Mouse (Mus musculus): ENCODE results near the gene Aif1l.

The Aif1l gene

GRCm38 (mm10) chr2:31952236-31952635, 2.3 kb downstream of the Aif1l start:
- no peak for ATAC-seq (ENCODE audit: low TSS enrichment)

GRCm38 (mm10) chr2:31952725-31953124, 2.8 kb downstream of the Aif1l start:
- no peak for ATAC-seq (ENCODE audit: low TSS enrichment)

- ATAC-seq (ENCODE audit: low TSS enrichment) = no peak
Measured at GRCm38 (mm10) chr2:31953687-31954086, 3.7 kb downstream of the Aif1l start.

- ATAC-seq (ENCODE audit: low TSS enrichment) = no peak
Measured at GRCm38 (mm10) chr2:31954779-31955181, 4.8 kb downstream of the Aif1l start.

GRCm38 (mm10) chr2:31955686-31956085, 5.7 kb downstream of the Aif1l start:
- no peak for ATAC-seq (ENCODE audit: low TSS enrichment)

GRCm38 (mm10) chr2:31957211-31957610, 7.3 kb downstream of the Aif1l start:
- no peak for ATAC-seq (ENCODE audit: low TSS enrichment)

DNA sequence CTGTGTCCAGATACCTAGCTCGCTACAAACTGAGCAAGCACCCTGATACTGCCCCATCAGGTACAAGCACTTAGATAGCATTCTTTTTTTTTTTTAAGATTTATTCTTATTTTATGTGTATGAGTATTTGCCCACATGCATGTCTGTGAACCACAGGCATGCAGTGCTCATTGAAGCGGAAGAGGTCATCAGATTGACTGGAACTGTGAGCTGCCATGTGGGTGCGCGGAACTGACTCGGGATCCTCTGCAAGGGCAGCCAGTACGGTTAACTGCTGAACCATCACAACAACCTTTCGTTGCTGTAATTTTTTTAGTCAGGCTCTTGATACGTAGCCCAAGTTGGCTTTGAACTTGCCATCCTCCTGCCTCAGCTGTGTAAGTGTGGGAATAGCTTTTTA, 11.0 kb downstream of the Aif1l start:
- no peak for ATAC-seq (ENCODE audit: low TSS enrichment)

DNA sequence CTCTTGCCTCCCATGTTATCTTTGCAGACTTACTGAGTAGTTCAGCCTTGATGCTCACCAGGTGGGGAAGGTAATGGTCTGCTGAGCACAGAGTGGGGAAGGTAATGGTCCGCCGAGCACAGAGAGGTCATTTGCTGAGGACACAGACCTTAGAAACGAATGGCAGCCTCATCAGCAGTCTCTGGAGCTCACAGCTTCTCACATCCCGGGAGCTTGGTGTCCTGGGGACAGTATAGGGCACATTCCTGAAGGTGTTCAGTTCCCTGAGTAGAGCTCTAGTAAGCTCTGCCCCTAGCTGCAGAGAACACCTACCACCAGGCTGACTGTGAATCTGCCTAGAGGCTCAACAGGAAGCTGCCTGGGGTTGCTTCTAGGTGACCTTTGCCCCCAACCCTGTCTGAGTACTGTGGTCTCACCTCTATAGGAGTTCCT, 11.9 kb downstream of the Aif1l start:
- ATAC-seq (ENCODE audit: low TSS enrichment) = no peak

- peak; percentile 86 for ATAC-seq (ENCODE audit: low TSS enrichment)
Measured at GRCm38 (mm10) chr2:31962501-31963224, 12.7 kb downstream of the Aif1l start.

DNA sequence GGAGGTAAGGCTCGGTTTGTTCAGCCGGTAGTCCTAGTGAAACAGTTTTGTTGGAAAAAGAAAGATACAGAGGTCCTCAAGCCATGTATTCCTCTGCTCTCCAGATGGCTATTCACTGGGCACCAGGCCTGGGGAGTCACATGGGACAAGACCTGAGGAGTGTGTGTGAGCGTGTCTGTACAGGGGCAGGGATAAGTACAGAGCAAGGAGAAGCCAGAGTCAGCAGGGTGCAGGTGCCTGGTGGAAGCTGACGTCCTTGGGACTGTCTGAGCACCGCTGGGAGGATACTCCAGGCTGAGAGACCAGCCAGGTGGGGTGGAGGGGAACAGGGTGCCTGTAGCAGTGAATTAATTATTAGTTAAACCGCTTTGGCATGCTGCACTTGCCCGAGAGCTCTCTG, 13.6 kb downstream of the Aif1l start:
- no peak for ATAC-seq (ENCODE audit: low TSS enrichment)

DNA sequence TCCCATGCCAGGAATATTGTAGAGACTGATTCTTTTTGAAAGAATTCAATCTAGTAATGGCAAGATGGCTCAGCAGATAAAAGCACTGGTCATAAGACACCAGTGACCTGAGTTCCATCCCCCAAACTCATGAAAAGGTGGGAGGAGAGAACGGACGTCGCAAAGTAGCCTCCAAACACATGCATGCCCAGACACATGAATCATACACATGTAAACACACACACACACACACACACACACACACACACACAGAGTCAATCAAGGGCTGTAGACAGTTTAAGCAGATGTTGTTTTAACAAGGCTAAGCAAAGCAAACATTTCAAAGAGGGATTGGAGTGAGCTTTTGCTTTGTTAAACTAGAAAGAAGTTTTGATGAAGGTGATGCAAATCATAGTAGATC, 14.3 kb downstream of the Aif1l start:
- no peak for ATAC-seq (ENCODE audit: low TSS enrichment)

DNA sequence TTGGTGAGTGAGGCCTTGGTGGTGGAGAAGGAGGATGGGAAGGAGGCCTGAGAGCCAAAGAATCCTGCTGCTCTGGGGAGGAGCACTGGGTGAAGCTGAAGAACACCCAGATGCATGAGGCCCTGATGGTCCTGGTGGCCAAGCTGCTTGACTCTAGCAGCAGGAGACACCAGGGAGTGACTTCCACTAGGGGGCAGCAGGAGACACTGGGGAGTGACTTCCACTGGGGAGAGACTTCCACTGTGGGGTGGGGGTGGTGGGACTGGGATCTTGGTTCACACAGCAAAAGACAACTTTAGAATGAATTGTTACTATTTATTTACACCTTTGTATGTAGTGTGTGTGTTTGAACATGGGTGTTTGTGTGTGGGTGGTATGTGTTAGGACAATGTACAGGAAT, 15.2 kb downstream of the Aif1l start:
- ATAC-seq (ENCODE audit: low TSS enrichment) = no peak

GRCm38 (mm10) chr2:31966801-31967200, 16.9 kb downstream of the Aif1l start:
- ATAC-seq (ENCODE audit: low TSS enrichment) = no peak

- no peak for ATAC-seq (ENCODE audit: low TSS enrichment)
Measured at GRCm38 (mm10) chr2:31972589-31972988, 22.6 kb downstream of the Aif1l start.

GRCm38 (mm10) chr2:31974141-31974808, 24.3 kb downstream of the Aif1l start, which contains the start of gene Nup214:
Nup214 (plus strand) TSS chr2:31974436.
- ATAC-seq (ENCODE audit: low TSS enrichment) = peak; percentile 99

DNA sequence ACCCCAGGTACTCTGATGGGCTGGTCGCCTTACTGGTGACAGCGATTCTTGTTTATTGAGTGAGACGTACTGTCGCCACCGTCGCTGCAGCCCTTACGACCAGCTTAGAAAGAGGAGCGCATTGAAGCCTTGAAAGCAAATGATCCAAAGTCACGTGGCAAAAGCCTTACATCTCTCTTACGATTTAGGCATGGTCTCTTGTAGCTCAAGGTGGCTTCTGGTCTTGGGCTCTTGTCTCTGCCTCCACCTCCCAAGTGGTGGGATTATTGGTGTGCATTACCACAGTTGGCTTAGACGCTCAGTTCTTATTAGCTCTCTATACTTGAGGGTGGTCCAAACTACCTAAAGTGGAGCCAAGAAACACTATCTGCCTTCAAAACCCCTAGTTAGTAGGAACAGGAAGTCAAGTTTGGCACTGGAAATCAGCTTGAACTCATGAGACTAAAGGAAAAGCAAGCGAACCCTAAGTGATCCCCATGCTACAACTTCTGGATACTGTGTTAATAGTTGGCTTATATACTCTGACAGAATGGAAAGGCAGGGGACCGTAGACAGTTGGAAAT, 25.0 kb downstream of the Aif1l start:
- ATAC-seq (ENCODE audit: low TSS enrichment) = no peak

DNA sequence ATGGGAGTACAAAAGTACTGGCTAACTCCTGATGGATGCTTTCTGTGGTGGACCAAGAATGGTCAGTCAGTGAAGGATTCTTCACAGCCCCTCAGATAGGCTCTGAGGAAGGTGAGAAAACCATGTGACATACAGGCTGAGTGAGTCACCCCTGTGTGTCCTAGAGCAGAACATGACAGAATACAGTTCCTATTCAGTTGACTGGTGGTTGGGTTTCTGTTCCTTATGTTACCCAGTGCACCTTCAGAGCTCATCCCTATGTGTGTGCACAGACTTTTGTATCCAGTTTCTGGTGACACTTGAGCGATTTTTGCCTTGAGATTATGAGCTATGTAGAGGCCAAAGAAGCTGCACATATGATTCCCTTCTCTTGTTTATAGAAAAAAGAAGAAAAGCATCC, 37.8 kb downstream of the Aif1l start:
- no peak for ATAC-seq (ENCODE audit: low TSS enrichment)

DNA sequence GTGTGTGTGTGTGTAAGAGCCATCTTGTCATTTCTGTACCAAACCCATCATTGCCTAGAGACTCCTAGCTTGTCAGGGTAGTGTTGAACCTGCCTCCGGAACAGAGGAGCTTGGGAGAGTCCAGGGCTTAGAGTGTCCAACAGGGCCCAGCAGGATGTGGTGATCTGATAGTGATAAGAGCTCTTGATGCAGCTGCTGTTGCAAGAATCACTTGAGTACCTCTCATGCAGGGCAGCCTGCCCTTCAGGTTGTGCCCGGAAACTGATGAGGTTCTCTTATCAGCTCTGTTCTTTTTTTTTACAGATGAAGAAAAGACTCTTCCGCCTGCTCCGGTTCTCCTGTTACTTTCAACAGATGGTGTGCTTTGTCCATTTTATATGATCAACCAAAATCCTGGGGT, 41.0 kb downstream of the Aif1l start:
- no peak for ATAC-seq (ENCODE audit: low TSS enrichment)

DNA sequence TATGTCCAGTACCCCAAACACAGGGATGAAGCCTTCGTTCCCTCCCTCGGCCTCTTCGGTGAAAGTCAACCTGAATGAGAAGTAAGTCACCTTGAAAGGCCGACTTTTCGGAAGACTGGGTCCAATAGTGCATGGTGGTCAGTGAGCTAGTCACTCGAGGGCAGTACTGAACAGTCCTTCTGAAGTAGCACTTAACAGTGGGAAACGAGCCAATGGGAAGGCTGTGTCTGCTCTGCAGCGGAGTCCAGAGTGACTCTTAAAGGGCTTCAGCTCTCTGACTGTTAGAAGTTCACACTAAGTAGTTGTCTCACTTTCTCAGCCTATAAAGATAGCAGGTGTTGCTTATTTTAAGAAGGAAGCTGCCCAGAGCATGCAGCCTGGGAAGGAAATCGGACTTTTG, 45.0 kb downstream of the Aif1l start:
- ATAC-seq (ENCODE audit: low TSS enrichment) = no peak

GRCm38 (mm10) chr2:31996060-31996459, 46.1 kb downstream of the Aif1l start:
- ATAC-seq (ENCODE audit: low TSS enrichment) = peak; percentile 92

GRCm38 (mm10) chr2:31997539-31997938, 47.6 kb downstream of the Aif1l start:
- no peak for ATAC-seq (ENCODE audit: low TSS enrichment)

DNA sequence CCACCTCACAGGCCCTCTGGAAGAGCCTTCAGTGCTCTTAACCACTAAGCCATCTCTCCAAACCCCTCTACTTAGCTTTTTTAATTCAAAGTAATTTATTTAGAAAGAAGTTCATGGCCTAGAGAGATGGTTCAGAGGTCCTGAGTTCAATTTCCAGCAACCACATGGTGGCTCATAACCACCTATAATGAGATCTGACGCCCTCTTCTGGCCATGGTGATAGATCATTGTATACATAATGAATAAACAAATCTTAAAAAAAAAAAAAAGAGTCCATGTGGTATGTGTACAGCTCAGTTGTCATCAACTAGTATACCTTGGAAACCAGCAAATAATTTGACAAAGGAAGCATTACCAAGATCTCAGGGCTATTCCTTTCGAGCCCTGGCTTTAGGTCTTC, 48.5 kb downstream of the Aif1l start:
- no peak for ATAC-seq (ENCODE audit: low TSS enrichment)

- no peak for ATAC-seq (ENCODE audit: low TSS enrichment)
Measured at GRCm38 (mm10) chr2:32008311-32008710, 58.4 kb downstream of the Aif1l start.
